Comparison of ENCODE assay signal across 8 mouse cellular contexts in genomic region chr11:102406401-102406800, GRCm38 (mm10). TPM values are rescaled to one million over a fixed set of nuclear protein-coding genes. Genes with fewer than 3 reads are reported as not detected.
A peak's percentile ranks its signal among the peaks of the same experiment; 100 is the strongest.
DNase-seq lines count a peak whose midpoint lies in the region; ATAC-seq and TF ChIP-seq lines count a peak whose summit lies in the region.

No protein-coding gene starts in this region.

- 4% methylated on average over 3 of the region's 3 CpGs for WGBS in cerebellum, adult 2 months
- 3% methylated on average over 3 of the region's 3 CpGs for WGBS in limb, embryonic 15.5 days

- H3K4me2 ChIP-seq in limb, embryonic 15.5 days = peak overlapping the region; percentile 86

- H3K4me3 ChIP-seq in cerebellum, adult 2 months (replicated peaks; ENCODE audit: insufficient read depth, low read depth, low read length) = peak overlapping the region; percentile 75
- H3K4me3 ChIP-seq in limb, embryonic 15.5 days = peak overlapping the region; percentile 82

- TF ChIP-seq CTCF in cerebellum, adult 2 months (IDR thresholded peaks at IDR 0.05; ENCODE audit: borderline replicate concordance, insufficient read depth, low read depth, low read length) = no peak

- H3K36me3 ChIP-seq in limb, embryonic 15.5 days = peaks cover 30% of the 10 kb centered on the region

- peak overlapping the region; percentile 75 for H3K9ac ChIP-seq in limb, embryonic 15.5 days

- no peak for TF ChIP-seq POLR2A in cerebellum, adult 2 months (IDR thresholded peaks at IDR 0.05; ENCODE audit: borderline replicate concordance, insufficient read depth, low read length)

- peak; percentile 30 to 41 for DNase-seq in cerebellum, adult 2 months
- no peak for DNase-seq in cerebellum, postnatal 4 days (ENCODE audit: low spot score in 2 of 2)
- DNase-seq in spleen, postnatal 10 days (ENCODE audit: low spot score in 2 of 2) = peak; percentile 32 to 33
- no peak for DNase-seq in spleen, postnatal 36 days (ENCODE audit: low spot score in 2 of 2)
- peak; percentile 47 for DNase-seq in testis, postnatal 10 days (ENCODE audit: low spot score)
- DNase-seq in right cerebral cortex, postnatal 14 days = no peak

- peaks cover 20% of the 10 kb centered on the region for H3K4me1 ChIP-seq in cerebellum, adult 2 months (ENCODE audit: control insufficient read depth, insufficient read depth, low read length)
- H3K4me1 ChIP-seq in limb, embryonic 15.5 days = peaks cover 24% of the 10 kb centered on the region

- no peaks in the 10 kb centered on the region for H3K9me3 ChIP-seq in limb, embryonic 15.5 days

- ATAC-seq in limb, embryonic 15.5 days (ENCODE audit: insufficient number of reproducible peaks, low FRiP score, low TSS enrichment, low read depth) = no peak
- ATAC-seq in erythroid progenitor cell, adult 5-6 weeks (replicated peaks; ENCODE audit: low FRiP score, poor library complexity, severe bottlenecking) = no peak

- H3K27me3 ChIP-seq in cerebellum, adult 2 months (ENCODE audit: control insufficient read depth, insufficient read depth, low read length) = no peaks in the 10 kb centered on the region
- peaks cover 18% of the 10 kb centered on the region for H3K27me3 ChIP-seq in limb, embryonic 15.5 days

- peak overlapping the region; percentile 67; the same call in 1 of the 2 replicates for H3K27ac ChIP-seq in cerebellum, adult 2 months (ENCODE audit: insufficient read depth, low read length)
- peak overlapping the region; percentile 94 for H3K27ac ChIP-seq in limb, embryonic 15.5 days

RNA-seq across cellular contexts. Expression of gene Slc25a39, which starts 1.3 kb away (rescaled TPM):
- polyA plus RNA-seq in cerebellum, adult 2 months (2012; rRNA removed) = 124 and 126 TPM in 2 replicates
- polyA plus RNA-seq in limb, embryonic 15.5 days (2015; fragmentation: Nextera tagmentation; extraction: Ambion mirVana) = 184 and 195 TPM in 2 replicates
- 211 and 271 TPM in 2 replicates for total RNA-seq in erythroid progenitor cell, adult 5-6 weeks (2015; ENCODE audit: low replicate concordance)
- total RNA-seq in erythroid progenitor cell, adult 5-6 weeks (2017; ENCODE audit: low replicate concordance) = 78.9 and 80.8 TPM in 2 replicates

RNA-seq across cellular contexts. Expression of gene Rundc3a, which starts 13.2 kb away (rescaled TPM):
- polyA plus RNA-seq in cerebellum, adult 2 months (2012; rRNA removed) = 446 and 460 TPM in 2 replicates
- 1.2 and 1.6 TPM in 2 replicates for polyA plus RNA-seq in limb, embryonic 15.5 days (2015; fragmentation: Nextera tagmentation; extraction: Ambion mirVana)
- not detected in 2 replicates for total RNA-seq in erythroid progenitor cell, adult 5-6 weeks (2015; ENCODE audit: low replicate concordance)
- total RNA-seq in erythroid progenitor cell, adult 5-6 weeks (2017; ENCODE audit: low replicate concordance) = not detected in 2 replicates

RNA-seq across cellular contexts. Expression of gene Grn, which starts 23.7 kb away (rescaled TPM):
- polyA plus RNA-seq in cerebellum, adult 2 months (2012; rRNA removed) = 58.4 TPM in 2 replicates
- polyA plus RNA-seq in limb, embryonic 15.5 days (2015; fragmentation: Nextera tagmentation; extraction: Ambion mirVana) = 192 and 215 TPM in 2 replicates
- 90.1 and 125 TPM in 2 replicates for total RNA-seq in erythroid progenitor cell, adult 5-6 weeks (2015; ENCODE audit: low replicate concordance)
- total RNA-seq in erythroid progenitor cell, adult 5-6 weeks (2017; ENCODE audit: low replicate concordance) = 38.5 and 49.9 TPM in 2 replicates

RNA-seq across cellular contexts. Expression of gene Slc4a1, which starts 40.4 kb away (rescaled TPM):
- polyA plus RNA-seq in cerebellum, adult 2 months (2012; rRNA removed) = 0.72 and 0.90 TPM in 2 replicates
- 5.9 and 10.4 TPM in 2 replicates for polyA plus RNA-seq in limb, embryonic 15.5 days (2015; fragmentation: Nextera tagmentation; extraction: Ambion mirVana)
- 5,198 and 5,361 TPM in 2 replicates for total RNA-seq in erythroid progenitor cell, adult 5-6 weeks (2015; ENCODE audit: low replicate concordance)
- 5,184 and 5,388 TPM in 2 replicates for total RNA-seq in erythroid progenitor cell, adult 5-6 weeks (2017; ENCODE audit: low replicate concordance)

RNA-seq across cellular contexts. Expression of gene Fam171a2, which starts 41.1 kb away (rescaled TPM):
- 57.8 and 60.3 TPM in 2 replicates for polyA plus RNA-seq in cerebellum, adult 2 months (2012; rRNA removed)
- polyA plus RNA-seq in limb, embryonic 15.5 days (2015; fragmentation: Nextera tagmentation; extraction: Ambion mirVana) = 4.9 and 5.7 TPM in 2 replicates
- total RNA-seq in erythroid progenitor cell, adult 5-6 weeks (2015; ENCODE audit: low replicate concordance) = not detected in 2 replicates
- not detected in 2 replicates for total RNA-seq in erythroid progenitor cell, adult 5-6 weeks (2017; ENCODE audit: low replicate concordance)

Comparison
In these comparisons a context has a peak if more than half of its experiments do, and no peak if none do; other contexts are left out.
1. DNase-seq: peak in cerebellum, adult 2 months (2 of 2), spleen, postnatal 10 days (2 of 2) and testis, postnatal 10 days (single experiment); none in cerebellum, postnatal 4 days (0 of 2), spleen, postnatal 36 days (0 of 2) and right cerebral cortex, postnatal 14 days (single experiment).
2. RNA of gene Rundc3a, which starts 13.2 kb away (polyA plus RNA-seq): 446 to 460 TPM in cerebellum, adult 2 months; 1.2 to 1.6 TPM in limb, embryonic 15.5 days; every median in the first group is over 100 times any median in the second.